In genomic region chr10:67085916-67086315, GRCm38 (mm10) we compare ENCODE assay signal across 23 mouse cellular contexts.
"Had no signal": no experiment of that assay in that cellular context is flagged by ENCODE, and none has a peak within 500 bp of the region (broad histone marks: within the 10 kb centered on the region; RNA-seq: fewer than 3 reads in every experiment).

No protein-coding gene starts in this region.

- DNase-seq: liver, postnatal 0 days; lung, adult 2 months; lung, postnatal 14 days; lung, postnatal 36 days; retina, postnatal 1 day; right cerebral cortex, adult 18-20 months; right cerebral cortex, postnatal 25 days; right cerebral cortex, postnatal 4 days; thymus, adult 2 months; thymus, postnatal 25 days; thymus, postnatal 4 days had no signal

- H3K36me3 ChIP-seq: lung, embryonic 15.5 days; midbrain, embryonic 13.5 days; midbrain, embryonic 15.5 days; neural tube, embryonic 13.5 days; neural tube, embryonic 15.5 days; stomach, embryonic 15.5 days had no signal

- H3K27me3 ChIP-seq: lung, embryonic 15.5 days; megakaryocyte, embryonic 14.5 days; midbrain, embryonic 13.5 days; midbrain, embryonic 15.5 days; neural tube, embryonic 13.5 days; neural tube, embryonic 15.5 days; stomach, embryonic 15.5 days had no signal

- H3K4me3 ChIP-seq: lung, embryonic 15.5 days; megakaryocyte, embryonic 14.5 days; midbrain, embryonic 13.5 days; midbrain, embryonic 15.5 days; myocyte; neural tube, embryonic 13.5 days; neural tube, embryonic 15.5 days; stomach, embryonic 15.5 days had no signal

- H3K4me1 ChIP-seq: midbrain, embryonic 13.5 days; midbrain, embryonic 15.5 days had no signal

- H3K27ac ChIP-seq: lung, embryonic 15.5 days; macrophage; midbrain, embryonic 13.5 days; midbrain, embryonic 15.5 days; neural tube, embryonic 13.5 days; neural tube, embryonic 15.5 days; stomach, embryonic 15.5 days; stomach, postnatal 0 days had no signal

- H3K4me2 ChIP-seq: lung, embryonic 15.5 days; midbrain, embryonic 11.5 days; midbrain, embryonic 13.5 days; midbrain, embryonic 15.5 days; neural tube, embryonic 13.5 days; neural tube, embryonic 15.5 days; stomach, embryonic 15.5 days had no signal

- H3K9me3 ChIP-seq: lung, embryonic 15.5 days; midbrain, embryonic 13.5 days; midbrain, embryonic 15.5 days; neural tube, embryonic 13.5 days; neural tube, embryonic 15.5 days; stomach, embryonic 15.5 days had no signal

- ATAC-seq: liver, postnatal 0 days; lung, postnatal 0 days; midbrain, embryonic 13.5 days; midbrain, embryonic 15.5 days had no signal

- H3K9ac ChIP-seq: liver, postnatal 0 days; lung, embryonic 15.5 days; midbrain, embryonic 13.5 days; midbrain, embryonic 15.5 days; neural tube, embryonic 13.5 days; neural tube, embryonic 15.5 days; stomach, embryonic 15.5 days had no signal
